Mouse (Mus musculus) megakaryocyte, adult 5-6 weeks (primary cell): ENCODE results near the gene Ccser1. TPM values are rescaled to one million over a fixed set of nuclear protein-coding genes. Genes with fewer than 3 reads are reported as not detected.
"Not testable (repeated sequence)": the region's sequence is repeated elsewhere in the genome, so short reads cannot be mapped to it uniquely, and the experiment has no call there.

Source experiments
- ATAC-seq: 2 replicates; pipeline ENCODE4 v1.8.0; 2016; ENCODE audit warnings: mild to moderate bottlenecking, inconsistent platforms; ENCODE audit not compliant: poor library complexity, severe bottlenecking
- total RNA-seq, 2 experiments: library from RNA; stranded (forward) in 1 of 2; stranded (reverse) in 1 of 2; fragments of 153-499, 151-499 nt in 1 of 2; fragments of 221-1000, 200-1000 nt in 1 of 2; gene quantifications; 2 replicates each; pipeline versions ENCODE4 v1.2.3 to v1.2.4; 2015 to 2017

The Ccser1 gene
- total RNA-seq, 2 experiments from 2014 or later = not detected

DNA sequence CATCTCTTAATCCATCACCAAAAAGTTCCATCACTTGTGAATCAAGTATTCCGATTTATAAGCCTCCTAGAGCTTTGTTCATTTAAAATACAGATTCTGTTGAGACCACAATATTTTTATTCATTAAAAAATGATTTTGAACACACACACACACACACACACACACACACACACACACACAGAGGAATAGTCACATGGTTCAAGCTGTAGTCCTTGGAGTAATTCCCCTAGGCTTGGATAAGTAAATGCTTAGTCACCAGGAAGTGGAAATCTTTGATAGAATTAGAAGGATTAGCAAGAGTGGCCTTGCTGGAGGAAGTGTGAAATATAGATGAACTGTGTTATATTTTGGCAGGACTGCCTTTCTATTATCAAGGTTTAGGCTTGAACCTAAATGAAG lies 756.5 kb downstream of the Ccser1 start:
- ATAC-seq = no peak

DNA sequence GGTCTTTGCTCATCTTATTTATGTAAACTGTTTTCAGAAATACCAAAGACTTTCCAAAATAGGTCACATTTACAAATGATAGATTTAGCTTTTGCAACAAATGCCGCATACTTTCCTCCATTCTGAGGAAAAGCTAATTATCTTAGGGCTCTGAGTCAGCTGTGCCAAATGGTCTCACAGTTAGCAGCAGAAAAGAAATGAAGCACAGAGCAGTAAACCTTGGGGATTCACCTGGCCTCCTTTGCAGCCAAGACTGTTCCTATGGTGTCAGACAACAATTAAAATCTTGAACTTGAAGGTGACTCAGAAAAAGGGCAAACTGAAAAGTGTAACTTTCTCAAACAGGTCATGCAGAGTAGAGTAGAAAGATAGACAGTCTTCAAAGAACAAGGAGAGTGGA lies 759.1 kb downstream of the Ccser1 start:
- ATAC-seq = no peak

DNA sequence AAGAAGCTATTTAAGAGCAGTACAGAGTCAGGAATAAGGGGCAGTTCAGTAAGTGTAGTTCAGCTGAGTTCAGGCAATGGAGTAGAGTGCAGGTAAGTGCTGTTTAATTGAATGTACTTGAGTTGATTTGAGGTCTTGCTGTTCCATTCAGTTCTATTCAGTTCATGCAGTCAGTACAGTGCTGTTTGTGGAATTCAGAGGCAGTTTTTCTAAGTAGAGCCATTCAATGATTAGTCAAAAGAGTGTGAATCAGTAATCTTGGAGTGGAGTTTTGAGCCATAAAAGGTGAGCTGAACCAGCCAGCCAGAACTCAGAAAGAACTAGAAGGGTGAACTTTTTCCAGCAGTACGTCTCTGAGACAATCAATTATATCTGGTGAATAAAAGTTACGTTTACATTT lies 773.6 kb downstream of the Ccser1 start:
- ATAC-seq = no peak

DNA sequence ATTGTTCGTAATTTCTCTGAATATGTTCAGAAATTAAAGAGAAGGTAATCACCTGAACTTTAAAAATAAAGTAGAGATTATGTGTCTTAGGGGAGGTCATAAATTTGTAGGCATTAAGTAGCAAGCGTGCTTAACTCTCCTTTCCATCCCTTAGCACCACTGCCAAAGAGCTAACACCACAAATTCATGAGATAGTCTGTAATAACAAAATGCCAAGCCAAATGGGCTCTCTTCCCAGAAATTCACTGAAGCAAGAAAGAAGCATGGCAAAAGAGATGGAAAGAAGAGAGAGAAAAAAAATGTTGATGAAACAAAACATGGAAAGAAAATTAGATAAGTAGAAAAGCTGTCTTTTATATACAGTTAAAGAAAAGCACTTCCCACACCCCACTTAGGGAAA lies 796.8 kb downstream of the Ccser1 start:
- no peak for ATAC-seq

DNA sequence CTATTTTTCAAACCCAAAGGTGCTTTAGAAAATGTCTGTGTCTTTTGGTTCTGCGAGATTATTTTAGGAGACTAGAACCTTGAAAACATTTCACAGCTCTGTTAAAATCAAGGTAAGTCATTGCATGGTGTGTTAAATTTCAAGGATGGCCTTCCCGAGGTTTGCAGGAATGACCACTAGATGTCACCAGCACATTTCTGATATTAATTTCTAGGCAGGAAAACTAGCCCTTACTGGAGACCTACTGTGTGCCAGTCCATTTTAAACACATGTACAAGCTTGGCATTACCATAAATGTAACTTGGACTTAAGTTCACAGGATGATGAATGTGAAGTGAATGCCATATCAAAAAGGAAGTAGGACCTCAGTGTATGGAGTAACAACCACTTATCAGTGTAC lies 798.3 kb downstream of the Ccser1 start:
- no peak for ATAC-seq

DNA sequence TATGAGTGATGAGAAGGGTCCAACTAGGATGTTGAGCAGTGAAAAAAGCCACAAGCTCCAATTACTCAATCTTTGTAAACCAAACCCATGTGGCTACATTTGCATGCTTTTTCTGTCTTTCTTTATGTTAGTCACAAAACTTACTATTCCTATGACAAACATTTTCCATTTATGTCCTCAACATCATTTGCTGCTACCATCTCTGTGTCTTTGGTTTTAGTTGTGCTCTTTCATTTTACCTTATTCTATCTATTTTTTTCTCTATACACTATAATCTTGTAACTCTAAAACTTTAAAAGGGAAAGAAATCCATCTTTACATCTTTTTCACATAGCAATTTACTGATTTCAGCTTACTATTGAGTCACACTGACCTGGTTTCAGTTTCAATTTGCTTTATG lies 834.2 kb downstream of the Ccser1 start:
- no peak for ATAC-seq

DNA sequence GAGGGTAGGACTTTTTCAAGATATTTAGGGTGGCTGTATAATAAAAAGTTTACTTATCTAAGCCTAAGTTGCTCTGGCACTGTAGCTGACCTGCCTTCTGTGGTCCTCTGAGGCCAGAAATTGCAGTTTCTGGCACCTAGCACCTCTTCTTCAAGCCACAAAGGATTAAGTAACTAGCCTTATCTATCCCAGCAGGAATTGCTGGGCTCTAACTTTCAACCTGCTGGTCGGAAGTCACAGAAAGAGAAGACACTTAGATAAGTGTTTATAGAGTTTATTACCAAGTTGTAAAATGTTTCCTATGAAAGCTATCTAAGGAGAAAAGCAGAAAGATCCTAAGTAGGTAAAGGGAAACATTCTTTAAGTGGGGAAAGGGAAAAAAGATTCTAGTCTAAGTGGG lies 864.3 kb downstream of the Ccser1 start:
- ATAC-seq = no peak

DNA sequence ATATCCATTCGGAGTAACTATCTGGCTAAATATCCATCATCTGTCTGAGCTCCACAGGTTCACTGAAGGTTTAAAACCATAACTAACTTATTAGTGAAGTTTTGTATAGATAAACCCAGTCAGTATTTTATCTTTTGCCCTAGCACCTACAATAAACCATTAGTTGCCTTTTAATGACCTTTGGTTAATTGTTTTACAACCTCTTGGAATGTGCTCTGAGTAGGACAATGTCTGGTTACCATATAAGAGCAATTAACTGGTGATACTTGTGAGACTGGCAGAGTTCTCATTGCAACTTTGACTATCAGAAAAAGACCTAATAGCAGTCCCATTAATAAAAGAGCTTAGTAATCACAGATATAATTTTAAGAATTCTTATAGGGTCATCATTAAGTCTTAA lies 864.9 kb downstream of the Ccser1 start:
- ATAC-seq = not testable (repeated sequence)

DNA sequence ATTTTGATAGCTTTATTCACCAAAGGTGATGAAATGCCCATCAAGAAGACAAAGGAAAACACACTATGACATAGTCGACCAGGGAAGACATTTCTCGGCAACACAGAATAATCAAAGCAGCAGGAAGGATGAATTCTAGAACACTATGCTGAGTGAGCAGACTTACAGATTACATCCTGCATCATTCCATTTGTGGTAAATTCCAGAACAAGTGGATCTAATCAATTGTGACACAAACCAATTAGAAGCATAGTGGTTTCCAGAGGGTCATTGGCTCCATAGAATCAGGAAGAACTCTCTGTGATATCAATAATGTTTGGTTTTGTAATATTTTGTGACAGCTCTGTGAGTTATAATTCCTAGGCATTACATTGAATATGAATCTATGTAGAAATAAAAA lies 875.2 kb downstream of the Ccser1 start:
- ATAC-seq = no peak

DNA sequence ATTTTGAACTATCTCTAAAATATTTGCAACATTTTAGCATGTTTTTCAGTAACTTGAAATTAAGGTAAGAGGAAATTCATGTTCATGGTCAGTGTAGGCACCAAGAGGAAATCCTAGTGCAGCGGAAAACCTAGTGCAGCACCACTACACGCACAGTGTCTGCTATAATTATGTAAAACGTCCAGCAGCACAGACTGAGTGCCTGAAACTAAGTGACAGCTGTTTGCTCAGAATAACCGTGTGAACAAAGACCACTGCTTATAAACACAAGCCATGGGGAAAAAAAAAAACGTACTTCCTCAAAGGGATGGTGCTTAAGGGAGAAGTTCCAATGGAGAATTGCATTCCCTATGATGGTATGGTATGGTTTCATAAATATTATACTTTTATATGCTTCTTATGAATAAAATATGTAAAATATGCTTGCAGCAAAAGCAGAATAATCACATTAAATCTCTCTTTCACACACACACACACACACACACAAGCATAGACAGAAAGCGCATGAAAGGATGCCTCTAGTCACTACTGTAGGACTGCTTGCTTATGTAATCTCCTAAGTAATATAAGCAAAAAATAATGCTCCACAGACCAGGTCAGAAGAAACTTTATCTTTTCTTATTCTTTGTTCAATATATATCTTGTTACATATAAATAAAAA lies 886.4 kb downstream of the Ccser1 start:
- no peak for ATAC-seq

DNA sequence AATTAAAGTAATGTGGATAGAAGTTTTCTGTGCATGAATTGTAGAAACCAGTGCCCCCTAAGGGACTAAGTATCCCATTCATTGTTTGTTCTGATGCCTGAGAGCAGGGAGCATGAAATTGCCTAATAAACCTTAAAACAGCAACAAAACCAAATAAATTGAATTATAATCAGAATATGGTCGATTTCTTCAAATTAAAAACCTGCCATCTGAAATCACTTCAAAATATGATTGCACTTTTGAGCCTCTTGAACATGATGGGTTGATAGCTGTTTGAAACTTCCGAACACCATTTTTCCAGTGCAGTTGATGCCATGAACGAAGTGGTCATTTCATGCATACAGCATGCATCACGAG lies 886.9 kb downstream of the Ccser1 start:
- no peak for ATAC-seq

DNA sequence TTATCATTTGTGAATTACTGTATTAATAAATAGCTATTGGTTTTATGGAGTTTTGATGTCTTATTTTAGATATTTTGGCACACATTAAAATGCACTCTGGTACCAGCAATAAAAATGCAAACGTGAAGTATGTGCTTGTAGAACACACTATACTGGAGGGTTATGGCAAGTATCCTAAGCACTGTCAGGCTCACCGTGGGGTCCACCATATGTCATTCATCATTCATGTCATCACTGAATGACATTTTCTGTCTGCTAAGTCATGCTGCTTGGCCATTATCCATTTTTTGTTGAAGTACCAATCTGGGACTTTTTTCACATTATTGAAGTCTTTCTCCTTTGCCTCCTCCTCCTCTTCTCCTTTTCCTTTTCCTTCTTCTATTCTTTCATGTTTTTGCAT lies 925.3 kb downstream of the Ccser1 start:
- no peak for ATAC-seq

DNA sequence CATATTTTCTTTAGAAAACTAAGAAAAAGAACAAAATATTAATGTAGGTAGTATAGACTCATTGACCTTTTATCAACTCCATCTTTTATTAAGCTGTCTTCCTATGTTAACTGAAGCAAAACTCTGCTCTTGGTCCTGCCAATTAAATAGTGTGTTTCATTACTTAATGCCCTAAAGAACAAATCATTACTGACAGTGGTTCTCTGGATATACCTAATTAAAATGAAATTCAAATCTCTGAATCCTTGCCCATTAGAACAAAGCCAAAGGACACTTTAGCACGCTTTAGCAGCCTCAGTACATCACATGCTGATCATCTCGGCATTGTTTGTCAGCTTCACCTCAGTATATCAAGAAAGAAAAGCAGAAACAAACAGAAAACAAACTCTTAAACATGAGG lies 952.4 kb downstream of the Ccser1 start:
- ATAC-seq = no peak

DNA sequence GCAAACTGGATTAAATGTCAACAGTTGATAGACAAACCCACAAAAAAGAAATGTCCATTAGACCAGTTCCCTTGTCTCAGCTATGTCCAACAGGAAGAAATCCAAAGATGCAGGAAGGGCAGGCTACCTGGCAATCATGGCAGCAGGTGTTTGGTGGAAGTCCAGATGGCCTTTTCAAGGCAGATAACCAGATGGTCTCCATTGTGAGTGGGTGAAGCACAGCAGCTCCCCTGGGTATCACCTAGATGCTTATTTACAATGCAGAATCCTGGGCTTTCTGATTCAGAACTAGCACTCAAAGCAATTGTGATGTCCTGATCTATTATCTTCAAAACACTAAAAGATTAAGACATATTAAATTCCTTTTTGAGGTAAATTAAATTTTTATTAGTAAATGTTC lies 980.2 kb downstream of the Ccser1 start:
- ATAC-seq = no peak

DNA sequence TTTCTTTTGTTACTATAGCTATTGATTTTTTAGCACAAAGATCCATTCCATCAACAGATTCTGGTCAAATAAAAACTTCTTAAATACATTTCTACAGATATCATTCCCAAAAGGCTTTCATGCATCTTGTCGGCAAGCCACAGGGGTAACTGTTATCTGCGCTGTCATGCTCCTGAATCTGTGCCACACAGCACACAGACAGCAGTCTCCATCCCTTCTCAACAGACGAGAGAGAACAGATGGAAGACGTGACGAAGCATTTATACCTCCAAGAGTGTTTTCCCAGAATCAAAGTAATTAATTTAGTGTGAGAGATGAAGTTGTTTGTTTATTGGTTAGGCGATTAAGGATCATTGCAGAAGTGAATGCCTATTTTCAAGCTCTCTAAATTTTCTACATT lies 982.5 kb downstream of the Ccser1 start:
- no peak for ATAC-seq

DNA sequence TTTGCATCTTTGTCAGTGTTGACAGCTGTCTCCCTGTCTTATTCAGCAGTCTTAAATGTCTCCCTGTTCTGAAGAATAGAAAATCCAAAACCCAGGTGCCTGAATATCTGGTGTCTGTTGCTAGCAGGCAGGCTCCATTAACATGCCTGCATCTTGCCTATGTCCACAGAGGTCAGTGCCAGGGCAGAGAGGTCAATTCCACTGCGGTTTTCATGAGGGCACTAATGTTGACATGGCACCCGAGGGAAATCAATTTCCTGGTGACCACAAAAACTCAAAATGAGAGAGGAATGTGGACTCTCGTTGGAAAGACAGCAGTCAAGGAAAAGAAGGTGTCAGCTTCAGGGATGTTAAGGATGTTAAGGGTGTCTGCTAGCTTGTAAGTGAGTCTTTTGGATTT lies 983.7 kb downstream of the Ccser1 start:
- no peak for ATAC-seq

DNA sequence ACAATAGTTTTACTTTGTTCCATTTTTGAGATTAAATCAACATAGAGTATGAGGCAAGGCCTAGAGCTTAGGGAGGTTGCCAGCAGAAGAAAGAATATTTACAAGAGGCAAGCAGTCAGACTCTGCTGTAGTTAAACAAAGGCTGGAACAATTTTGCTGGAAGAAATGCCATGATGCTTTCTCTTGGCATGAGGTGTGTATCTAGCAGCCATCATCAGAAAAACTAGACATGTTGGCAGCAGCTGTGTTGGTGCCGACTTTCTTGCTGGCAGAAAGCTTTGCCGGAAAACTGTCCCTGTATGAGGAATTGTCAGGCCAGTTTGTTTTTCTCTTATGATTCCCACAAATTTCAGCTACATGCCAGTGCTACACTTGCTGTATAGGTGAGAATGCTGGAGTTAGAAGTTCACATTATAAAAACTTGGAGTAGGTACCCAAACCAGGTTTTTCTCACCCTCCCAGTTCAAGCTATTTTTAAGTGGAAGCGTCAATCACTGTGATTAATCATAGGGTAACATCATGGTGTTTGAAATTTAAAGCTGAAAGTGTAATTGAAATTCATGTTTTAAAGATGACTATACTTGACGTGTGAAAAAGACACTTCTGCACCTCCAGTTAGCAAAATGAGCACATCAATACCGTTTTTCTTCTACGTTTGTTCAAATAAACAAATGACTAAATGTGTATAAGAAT lies 1016.5 kb downstream of the Ccser1 start:
- ATAC-seq = no peak

DNA sequence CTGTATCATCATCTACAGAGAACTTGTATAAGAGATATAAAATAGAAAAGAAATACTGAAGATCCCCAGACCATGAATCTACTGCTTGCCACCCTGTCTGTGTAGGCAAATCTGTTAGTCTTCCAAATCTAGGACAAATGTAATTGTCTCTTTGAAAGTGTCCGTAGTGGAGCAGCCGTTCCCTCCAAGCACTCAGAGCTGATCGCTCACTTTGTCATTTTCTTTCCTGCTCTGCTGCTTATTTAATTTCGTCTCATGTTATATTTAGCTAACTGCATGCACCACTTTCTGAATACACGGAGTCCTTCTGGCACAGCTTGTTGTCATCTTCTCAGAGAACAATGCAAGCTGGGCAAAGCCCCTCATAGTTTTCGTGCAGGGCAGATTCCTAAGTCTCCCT lies 1018.6 kb downstream of the Ccser1 start:
- ATAC-seq = no peak

DNA sequence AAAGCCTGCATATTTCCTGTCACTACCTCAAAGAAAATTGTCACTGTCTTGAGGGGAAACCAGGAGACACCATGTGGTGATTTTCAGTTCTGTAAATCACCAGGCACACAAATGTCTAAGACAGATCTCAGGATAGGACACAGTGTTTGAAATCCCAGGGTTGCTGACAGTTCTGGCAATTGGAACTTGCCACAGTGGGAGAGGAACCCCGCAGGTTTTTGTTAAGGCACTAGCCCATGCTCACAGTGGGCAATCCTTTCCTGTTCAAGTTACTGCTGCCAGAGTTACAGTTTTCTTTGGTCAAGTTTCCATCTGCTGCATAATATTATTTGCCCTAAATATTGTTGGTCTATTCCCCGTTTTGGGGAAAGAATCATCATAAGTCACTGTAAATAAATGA lies 1024.9 kb downstream of the Ccser1 start:
- ATAC-seq = no peak

DNA sequence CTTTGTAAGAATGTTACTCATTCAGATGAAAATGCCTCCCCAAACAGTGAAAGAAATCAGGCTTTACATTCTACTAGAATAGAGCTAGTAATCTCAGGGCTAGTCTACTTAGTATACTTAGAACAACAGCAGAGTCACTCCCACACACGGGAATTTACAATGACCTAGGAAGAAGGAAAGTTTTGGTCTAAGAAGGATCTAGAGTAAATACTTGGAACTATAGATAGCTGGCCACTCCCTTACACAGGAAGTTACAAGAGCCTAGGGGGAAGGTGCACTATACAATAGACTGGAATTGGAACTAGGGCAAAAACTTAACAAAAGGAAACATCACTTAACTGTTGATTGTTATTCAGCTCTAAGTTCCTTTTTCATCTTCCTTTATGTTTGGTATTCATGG lies 1041.7 kb downstream of the Ccser1 start:
- ATAC-seq = no peak

DNA sequence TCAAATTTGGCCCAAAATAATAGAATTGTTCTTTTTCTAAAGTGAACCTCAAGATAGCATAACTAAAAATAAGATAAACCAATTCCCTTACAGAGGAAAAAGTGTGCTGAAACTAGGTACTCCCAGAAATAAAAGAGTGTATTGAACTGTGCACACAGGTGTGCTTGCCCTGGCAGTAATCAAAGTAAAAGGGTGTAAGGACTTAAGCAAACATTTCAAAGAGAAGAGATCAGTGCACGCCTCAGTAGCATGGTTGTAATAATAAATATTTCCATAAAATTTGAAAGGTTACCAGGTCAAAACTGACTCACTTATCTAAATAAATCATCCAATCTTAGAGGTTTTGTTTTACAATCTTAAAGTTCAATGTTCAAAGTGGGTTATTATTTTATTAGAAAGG lies 1083.8 kb downstream of the Ccser1 start:
- no peak for ATAC-seq

DNA sequence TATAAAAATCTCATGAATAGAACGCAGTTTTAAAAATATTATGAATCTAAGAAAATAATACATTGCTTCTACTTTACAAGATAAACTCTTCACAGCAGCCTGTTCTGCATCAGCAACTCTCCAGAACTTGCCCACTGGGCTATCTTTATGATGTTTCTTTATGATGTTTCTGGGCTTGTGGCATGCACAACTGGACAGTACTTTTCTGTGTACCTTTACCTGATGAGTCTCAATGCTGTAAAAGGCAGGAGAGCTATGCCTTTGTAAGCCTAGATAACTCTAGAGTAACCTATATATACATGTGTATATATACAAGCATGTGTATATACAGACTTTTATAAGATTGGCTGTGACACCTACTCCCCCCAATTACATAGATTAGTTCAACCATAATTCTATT lies 1084.4 kb downstream of the Ccser1 start:
- no peak for ATAC-seq

DNA sequence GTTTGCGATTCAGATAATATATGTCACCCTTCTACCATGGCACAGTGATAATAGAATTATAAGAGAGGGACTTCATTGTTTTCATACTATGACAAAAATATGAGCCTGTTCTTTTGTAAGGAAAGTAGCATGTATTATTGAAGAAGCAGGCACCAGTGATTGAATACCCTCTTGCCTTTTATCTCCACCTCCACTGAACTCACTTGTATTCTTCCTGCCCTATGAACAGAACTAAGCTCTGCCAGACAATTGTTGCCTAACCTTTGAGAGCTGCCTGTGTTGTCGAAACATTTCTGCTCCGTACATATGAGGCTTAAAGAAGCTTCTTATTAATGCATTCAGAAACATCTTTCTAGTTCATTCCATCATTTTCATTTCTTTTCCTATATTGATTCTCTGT lies 1101.1 kb downstream of the Ccser1 start:
- no peak for ATAC-seq
